Mouse (Mus musculus): ENCODE measurements around the gene H2-T3. TPM values are rescaled to one million over a fixed set of nuclear protein-coding genes. Genes with fewer than 3 reads are reported as not detected.
"Not testable (repeated sequence)": the region's sequence is repeated elsewhere in the genome, so short reads cannot be mapped to it uniquely, and the experiment has no call there.

Gene H2-T3
- polyA plus RNA-seq, 1 experiment from 2014 or later = not detected

DNA sequence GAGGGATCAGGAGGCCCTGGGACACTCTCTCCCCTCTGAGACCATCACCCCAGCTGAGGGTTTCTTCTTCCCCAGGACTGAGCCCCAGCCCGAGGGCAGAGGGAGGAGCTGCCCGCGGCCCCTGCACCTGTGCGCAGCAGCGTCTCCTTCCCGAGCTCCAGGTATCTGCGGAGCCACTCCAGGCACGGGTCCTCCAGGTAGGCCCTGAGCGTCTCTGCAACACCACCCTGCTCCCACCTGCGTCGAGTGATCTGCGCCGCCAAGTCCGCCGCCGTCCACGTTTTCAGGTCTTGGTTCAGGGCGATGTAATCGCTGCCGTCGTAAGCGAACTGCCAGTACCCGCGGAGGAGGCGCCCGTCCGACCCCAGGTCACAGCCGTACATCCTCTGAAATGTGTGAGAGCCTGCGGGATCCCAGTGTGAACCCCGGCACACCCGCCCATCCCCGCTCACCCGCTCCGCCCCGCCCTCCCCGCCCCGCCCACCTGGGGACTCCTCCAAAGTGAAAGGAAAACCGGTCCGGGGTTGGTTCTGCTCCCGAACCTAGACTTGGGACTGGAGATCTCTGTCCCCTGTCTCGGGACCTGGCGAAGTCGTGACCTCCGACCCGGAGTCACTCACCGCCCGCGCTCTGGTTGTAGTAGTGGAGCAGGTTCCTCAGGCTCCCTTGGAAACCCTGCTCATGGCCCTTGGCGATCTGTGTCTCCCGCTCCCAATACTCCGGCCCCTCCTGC is 22.6 kb downstream of the H2-T3 start:
- Histone ChIP-seq H3K9me3 (ENCODE audit: control insufficient read depth, low read length) (no peaks in the 10 kb centered on the region), H3K4me3 (ENCODE audit: control insufficient read depth in 1 of 2, insufficient read depth in 1 of 2, low read depth in 1 of 2, low read length in 2 of 2) (peak overlapping the region; percentile 25 to 44), H3K4me2 (ENCODE audit: low read length) (peak overlapping the region; percentile 67), H3K27me3 (ENCODE audit: control insufficient read depth, insufficient read depth, low read length) (peaks cover 69% of the 10 kb centered on the region), H3K36me3 (ENCODE audit: control insufficient read depth, insufficient read depth, low read length) (no peaks in the 10 kb centered on the region), H3K9ac (ENCODE audit: low read length) (no peak overlapping the region), H3K4me1 (ENCODE audit: control insufficient read depth in 2 of 2, insufficient read depth in 2 of 2, low read length in 2 of 2) (no peaks in the 10 kb centered on the region; a peak in 1 of 4 replicates), H3K27ac (replicated peaks in 1 of 2; ENCODE audit: control insufficient read depth in 1 of 2, insufficient read depth in 1 of 2, low read depth in 2 of 2, low read length in 2 of 2) (no peak overlapping the region)
- WGBS = 2% methylated on average over 48 of the region's 51 CpGs
- ATAC-seq (ENCODE audit: insufficient number of reproducible peaks, insufficient read depth, low FRiP score, low read depth) = no peak

DNA sequence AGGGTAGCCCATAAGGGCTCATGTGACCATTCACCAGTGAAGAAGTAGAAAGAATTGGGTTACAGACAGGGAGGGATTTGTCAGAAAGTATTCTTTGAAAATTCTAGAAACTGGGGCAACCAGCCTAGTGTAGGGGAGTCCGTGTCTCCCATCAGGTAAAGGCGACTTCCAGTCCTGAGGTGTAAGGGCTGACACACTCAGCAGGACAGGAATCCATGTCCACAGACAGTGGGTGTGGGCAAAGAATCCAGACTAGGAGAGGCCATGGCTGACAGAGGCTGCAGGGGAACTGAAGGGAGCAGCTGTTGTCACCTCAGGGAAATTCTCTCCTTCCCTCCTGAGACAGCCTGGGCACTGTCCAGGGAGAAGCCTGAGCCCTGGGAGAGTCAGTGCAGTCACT is 23.2 kb downstream of the H2-T3 start:
- H3K27ac ChIP-seq (replicated peaks in 1 of 2; ENCODE audit: control insufficient read depth in 1 of 2, insufficient read depth in 1 of 2, low read depth in 2 of 2, low read length in 2 of 2); H3K9me3 ChIP-seq (ENCODE audit: control insufficient read depth, low read length); H3K9ac ChIP-seq (ENCODE audit: low read length); H3K4me3 ChIP-seq (ENCODE audit: control insufficient read depth in 1 of 2, insufficient read depth in 1 of 2, low read depth in 1 of 2, low read length in 2 of 2); ATAC-seq (ENCODE audit: insufficient number of reproducible peaks, insufficient read depth, low FRiP score, low read depth); H3K4me2 ChIP-seq (ENCODE audit: low read length); H3K4me1 ChIP-seq (ENCODE audit: control insufficient read depth in 2 of 2, insufficient read depth in 2 of 2, low read length in 2 of 2); H3K36me3 ChIP-seq (ENCODE audit: control insufficient read depth, insufficient read depth, low read length): not testable (repeated sequence)
- 16% methylated on average over 2 of the region's 2 CpGs for WGBS
- peaks cover 74% of the 10 kb centered on the region for H3K27me3 ChIP-seq (ENCODE audit: control insufficient read depth, insufficient read depth, low read length)

DNA sequence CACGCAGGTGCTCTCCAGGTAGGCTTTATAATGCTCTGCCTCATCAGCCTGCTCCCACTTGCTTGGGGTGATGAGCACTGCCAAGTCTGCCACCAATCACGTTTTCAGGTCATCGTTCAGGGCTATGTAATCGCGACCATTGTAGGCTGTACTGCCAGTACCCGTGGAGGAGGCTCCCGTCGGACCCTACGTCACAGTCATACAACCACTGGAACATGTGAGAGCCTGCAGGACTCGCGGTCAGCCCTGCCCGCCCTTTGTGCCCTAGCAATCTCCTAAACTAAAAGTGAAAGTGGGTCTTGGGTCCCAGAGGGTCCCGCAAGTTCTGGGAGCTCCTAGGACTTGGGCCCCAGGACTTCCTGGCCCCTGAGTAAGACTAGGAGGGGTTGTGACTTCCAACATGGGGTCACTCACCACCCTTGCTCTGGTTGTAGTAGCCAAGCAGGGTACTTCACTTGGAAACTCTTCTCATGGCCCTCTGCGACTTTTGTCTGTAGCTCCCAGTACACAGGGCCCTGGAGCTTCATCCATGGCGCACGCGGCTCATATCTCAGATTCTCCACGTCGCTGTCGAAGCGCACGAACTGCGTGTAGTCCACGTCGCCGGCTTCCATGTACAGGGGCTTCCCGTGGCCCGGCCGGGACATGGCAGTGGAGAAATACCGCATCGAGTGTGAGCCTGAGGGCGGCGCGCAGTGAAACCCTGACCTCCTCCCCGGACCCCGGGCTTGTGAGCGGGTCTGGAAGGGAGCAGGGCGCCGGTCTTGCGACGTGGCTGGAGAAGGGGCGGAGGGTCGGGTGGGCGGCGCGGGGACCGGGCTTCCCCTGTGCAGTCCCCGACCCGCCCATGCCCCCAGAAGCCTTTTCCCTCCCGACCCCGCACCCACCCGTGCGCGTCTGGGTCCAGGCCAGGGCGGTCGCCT is 28.7 kb downstream of the H2-T3 start:
- H3K4me2 ChIP-seq (ENCODE audit: low read length) = peak overlapping the region; percentile 49
- H3K27ac ChIP-seq (replicated peaks in 1 of 2; ENCODE audit: control insufficient read depth in 1 of 2, insufficient read depth in 1 of 2, low read depth in 2 of 2, low read length in 2 of 2) = no peak overlapping the region
- H3K4me3 ChIP-seq (ENCODE audit: control insufficient read depth in 1 of 2, insufficient read depth in 1 of 2, low read depth in 1 of 2, low read length in 2 of 2) = peak overlapping the region; percentile 6 to 25; a peak in 3 of 4 replicates
- WGBS = 2% methylated on average over 53 of the region's 56 CpGs
- no peaks in the 10 kb centered on the region; a peak in 1 of 4 replicates for H3K4me1 ChIP-seq (ENCODE audit: control insufficient read depth in 2 of 2, insufficient read depth in 2 of 2, low read length in 2 of 2)
- H3K36me3 ChIP-seq (ENCODE audit: control insufficient read depth, insufficient read depth, low read length) = no peaks in the 10 kb centered on the region
- H3K27me3 ChIP-seq (ENCODE audit: control insufficient read depth, insufficient read depth, low read length) = peaks cover 76% of the 10 kb centered on the region
- ATAC-seq (ENCODE audit: insufficient number of reproducible peaks, insufficient read depth, low FRiP score, low read depth) = no peak
- no peak overlapping the region for H3K9ac ChIP-seq (ENCODE audit: low read length)
- H3K9me3 ChIP-seq (ENCODE audit: control insufficient read depth, low read length) = no peaks in the 10 kb centered on the region

DNA sequence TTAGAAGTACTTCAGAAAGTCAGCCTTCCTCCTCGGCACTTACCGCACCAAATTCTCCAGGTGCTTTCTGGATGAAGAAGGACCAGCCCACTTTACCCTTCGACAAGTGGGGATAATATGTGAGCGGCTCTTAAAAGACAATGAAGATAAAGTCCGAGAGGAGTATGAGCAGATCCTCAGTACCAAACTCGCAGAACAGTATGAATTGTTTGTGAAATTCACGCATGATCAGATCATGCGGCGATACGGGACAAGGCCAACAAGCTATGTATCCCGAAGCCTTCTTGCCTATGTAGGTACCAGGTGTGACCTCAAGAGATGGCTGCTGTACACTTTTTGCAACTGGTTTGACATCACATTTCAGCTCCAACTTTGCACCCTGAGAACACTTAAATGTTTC is 31.8 kb downstream of the H2-T3 start:
- not testable (repeated sequence) for ATAC-seq (ENCODE audit: insufficient number of reproducible peaks, insufficient read depth, low FRiP score, low read depth)

DNA sequence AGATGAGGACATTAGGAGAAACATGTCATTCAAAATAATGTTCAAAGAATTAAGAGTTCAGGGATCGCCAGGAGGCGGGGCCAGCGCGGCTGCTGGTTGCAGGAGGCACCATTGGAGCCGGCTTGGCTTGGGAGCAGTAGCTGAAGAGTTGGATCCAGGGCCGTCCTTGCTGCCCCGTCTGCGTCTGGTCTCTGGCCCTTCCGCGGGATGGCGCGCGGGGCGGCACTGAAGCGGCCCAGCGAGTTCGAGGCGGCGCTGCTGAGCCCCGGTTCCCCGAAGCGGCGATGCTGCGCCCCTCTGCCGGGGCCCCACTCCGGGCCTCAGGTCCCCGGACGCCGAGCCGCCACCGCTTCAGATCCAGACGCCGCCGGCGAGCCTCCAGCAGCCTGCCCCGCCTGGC is 32.3 kb downstream of the H2-T3 start:
- not testable (repeated sequence) for H3K9ac ChIP-seq (ENCODE audit: low read length); H3K4me1 ChIP-seq (ENCODE audit: control insufficient read depth in 2 of 2, insufficient read depth in 2 of 2, low read length in 2 of 2); H3K9me3 ChIP-seq (ENCODE audit: control insufficient read depth, low read length); H3K36me3 ChIP-seq (ENCODE audit: control insufficient read depth, insufficient read depth, low read length); H3K27ac ChIP-seq (replicated peaks in 1 of 2; ENCODE audit: control insufficient read depth in 1 of 2, insufficient read depth in 1 of 2, low read depth in 2 of 2, low read length in 2 of 2); ATAC-seq (ENCODE audit: insufficient number of reproducible peaks, insufficient read depth, low FRiP score, low read depth)
- under 1% methylated on average over 36 of the region's 36 CpGs for WGBS
- Histone ChIP-seq H3K27me3 (ENCODE audit: control insufficient read depth, insufficient read depth, low read length) (peaks cover 68% of the 10 kb centered on the region), H3K4me2 (ENCODE audit: low read length) (peak overlapping the region; percentile 64), H3K4me3 (ENCODE audit: control insufficient read depth in 1 of 2, insufficient read depth in 1 of 2, low read depth in 1 of 2, low read length in 2 of 2) (peak overlapping the region; percentile 31 to 40)

More for the DNA sequence above, 31.8 kb downstream of the H2-T3 start:
- Histone ChIP-seq H3K27me3 (ENCODE audit: control insufficient read depth, insufficient read depth, low read length) (peaks cover 71% of the 10 kb centered on the region), H3K4me2 (ENCODE audit: low read length) (peak overlapping the region; percentile 64), H3K4me3 (ENCODE audit: control insufficient read depth in 1 of 2, insufficient read depth in 1 of 2, low read depth in 1 of 2, low read length in 2 of 2) (peak overlapping the region; percentile 31 to 40)
- H3K27ac ChIP-seq (replicated peaks in 1 of 2; ENCODE audit: control insufficient read depth in 1 of 2, insufficient read depth in 1 of 2, low read depth in 2 of 2, low read length in 2 of 2); H3K9me3 ChIP-seq (ENCODE audit: control insufficient read depth, low read length); H3K36me3 ChIP-seq (ENCODE audit: control insufficient read depth, insufficient read depth, low read length); H3K4me1 ChIP-seq (ENCODE audit: control insufficient read depth in 2 of 2, insufficient read depth in 2 of 2, low read length in 2 of 2); H3K9ac ChIP-seq (ENCODE audit: low read length): not testable (repeated sequence)
- 13% methylated on average over 11 of the region's 11 CpGs for WGBS

DNA sequence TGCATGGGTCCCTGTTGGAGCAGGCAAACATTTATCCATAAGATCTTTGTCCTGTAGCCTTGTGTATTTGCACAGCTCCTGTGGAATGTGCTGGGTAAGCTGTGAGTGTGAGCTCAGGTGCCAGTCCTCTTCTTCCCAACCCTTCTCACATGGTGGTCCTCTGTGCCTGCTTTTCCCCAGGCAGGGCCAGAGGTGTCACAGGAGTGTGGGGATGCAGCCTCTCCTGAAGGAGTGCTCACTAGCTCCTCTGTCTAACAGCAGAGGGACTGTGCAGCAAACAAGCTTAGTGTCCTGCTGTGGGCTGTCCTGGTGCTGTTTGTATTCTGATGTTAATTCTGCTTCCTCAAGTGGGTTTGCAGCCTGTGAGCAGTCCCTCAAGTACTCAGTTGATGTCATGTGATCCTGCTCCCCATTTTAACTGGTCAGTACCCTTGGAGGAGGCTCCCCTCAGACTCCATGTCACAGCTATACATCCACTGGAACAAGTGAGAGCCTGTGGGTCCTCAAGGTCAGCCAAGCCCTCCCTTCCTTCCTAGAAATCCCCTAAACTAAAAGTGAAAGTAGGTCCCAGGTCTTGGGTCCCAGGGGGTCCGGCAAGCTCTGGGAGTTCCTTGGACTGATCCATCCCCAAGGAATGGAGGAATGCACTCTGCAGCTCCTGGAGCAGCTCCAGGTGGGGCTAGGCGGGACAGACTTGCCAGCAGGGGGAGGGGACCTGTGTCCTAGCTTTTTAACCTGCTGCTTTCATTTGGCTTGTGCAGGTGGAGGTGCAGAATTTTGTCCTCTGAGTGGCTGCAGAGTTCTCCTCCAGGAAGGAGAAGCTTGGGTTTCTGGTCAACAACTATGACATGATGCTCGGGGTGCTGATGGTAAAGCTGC is 35.6 kb downstream of the H2-T3 start:
- no peak for ATAC-seq (ENCODE audit: insufficient number of reproducible peaks, insufficient read depth, low FRiP score, low read depth)
- H3K9me3 ChIP-seq (ENCODE audit: control insufficient read depth, low read length) = no peaks in the 10 kb centered on the region
- H3K27me3 ChIP-seq (ENCODE audit: control insufficient read depth, insufficient read depth, low read length) = peaks cover 50% of the 10 kb centered on the region
- no peaks in the 10 kb centered on the region for H3K36me3 ChIP-seq (ENCODE audit: control insufficient read depth, insufficient read depth, low read length)
- H3K4me1 ChIP-seq (ENCODE audit: control insufficient read depth in 2 of 2, insufficient read depth in 2 of 2, low read length in 2 of 2) = no peaks in the 10 kb centered on the region
- no peak overlapping the region for H3K4me2 ChIP-seq (ENCODE audit: low read length)
- no peak overlapping the region for H3K4me3 ChIP-seq (ENCODE audit: control insufficient read depth in 1 of 2, insufficient read depth in 1 of 2, low read depth in 1 of 2, low read length in 2 of 2)
- H3K27ac ChIP-seq (replicated peaks in 1 of 2; ENCODE audit: control insufficient read depth in 1 of 2, insufficient read depth in 1 of 2, low read depth in 2 of 2, low read length in 2 of 2) = no peak overlapping the region
- no peak overlapping the region for H3K9ac ChIP-seq (ENCODE audit: low read length)
- WGBS = 24% methylated on average over 3 of the region's 3 CpGs

DNA sequence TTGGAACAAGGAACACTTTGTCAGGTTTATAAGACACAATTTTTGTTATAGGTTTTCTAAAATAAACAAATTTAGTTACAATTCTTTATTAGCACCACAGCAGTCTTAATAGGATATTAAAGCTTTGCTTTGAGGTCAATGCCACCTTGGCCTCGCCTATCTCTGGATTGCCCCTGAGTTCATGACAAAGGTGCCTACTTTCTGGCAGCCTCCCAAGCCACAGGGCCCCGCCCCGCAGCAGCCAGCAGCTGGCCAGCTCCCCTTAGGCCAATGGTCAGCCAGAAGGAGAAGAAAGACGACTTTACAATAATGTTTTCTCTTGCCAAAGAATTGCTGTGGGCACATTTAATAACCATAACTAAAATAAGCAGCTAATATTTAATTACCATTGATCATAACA is 38.9 kb downstream of the H2-T3 start:
- peaks cover 48% of the 10 kb centered on the region for H3K27me3 ChIP-seq (ENCODE audit: control insufficient read depth, insufficient read depth, low read length)
- H3K27ac ChIP-seq (replicated peaks in 1 of 2; ENCODE audit: control insufficient read depth in 1 of 2, insufficient read depth in 1 of 2, low read depth in 2 of 2, low read length in 2 of 2); H3K9me3 ChIP-seq (ENCODE audit: control insufficient read depth, low read length); H3K36me3 ChIP-seq (ENCODE audit: control insufficient read depth, insufficient read depth, low read length); ATAC-seq (ENCODE audit: insufficient number of reproducible peaks, insufficient read depth, low FRiP score, low read depth); H3K4me1 ChIP-seq (ENCODE audit: control insufficient read depth in 2 of 2, insufficient read depth in 2 of 2, low read length in 2 of 2); H3K4me3 ChIP-seq (ENCODE audit: control insufficient read depth in 1 of 2, insufficient read depth in 1 of 2, low read depth in 1 of 2, low read length in 2 of 2); H3K9ac ChIP-seq (ENCODE audit: low read length); H3K4me2 ChIP-seq (ENCODE audit: low read length): not testable (repeated sequence)
- 48% methylated on average over 4 of the region's 4 CpGs for WGBS

All from heart, embryonic 14.5 days (tissue).